Mouse (Mus musculus): ENCODE measurements around the gene Itfg2. TPM values are rescaled to one million over a fixed set of nuclear protein-coding genes. Genes with fewer than 3 reads are reported as not detected.

Itfg2 gene
- 35.7 and 46.9 TPM in 2 replicates for polyA plus RNA-seq (2015; fragmentation: Nextera tagmentation; extraction: Ambion mirVana)

- peak within 1 kb of the TSS; percentile 99 for H3K27ac ChIP-seq (ENCODE audit: low read depth, low read length)
- no peaks in the 10 kb centered on the region for H3K9me3 ChIP-seq (ENCODE audit: control insufficient read depth, low read length)
- peak; percentile 96 for ATAC-seq
- H3K27me3 ChIP-seq (replicated peaks; ENCODE audit: control insufficient read depth, insufficient read depth, low read length), result no peaks in the 10 kb centered on the region
- H3K4me1 ChIP-seq (ENCODE audit: control insufficient read depth, insufficient read depth, low read depth, low read length), result peaks cover 2% of the 10 kb centered on the region; the same call in 1 of the 2 replicates
- peak within 1 kb of the TSS; percentile 73 for H3K4me2 ChIP-seq (ENCODE audit: low read length)
- H3K4me3 ChIP-seq (ENCODE audit: low read length), result peak within 1 kb of the TSS; percentile 61
- under 1% methylated on average over 42 of the region's 42 CpGs for WGBS
- peaks cover 7% of the 10 kb centered on the region; the same call in 1 of the 2 replicates for H3K36me3 ChIP-seq (ENCODE audit: control insufficient read depth, insufficient read depth, low read length)
- H3K9ac ChIP-seq (ENCODE audit: low read depth, low read length), result peak within 1 kb of the TSS; percentile 85
Measured at GRCm38 (mm10) chr6:128424269-128425019, at the start of gene Itfg2. Itfg2 (minus strand) TSS chr6:128424931.

- H3K9ac ChIP-seq (ENCODE audit: low read depth, low read length), result no peak overlapping the region
- no peaks in the 10 kb centered on the region; the same call in 1 of the 2 replicates for H3K27me3 ChIP-seq (replicated peaks; ENCODE audit: control insufficient read depth, insufficient read depth, low read length)
- no peak overlapping the region for H3K27ac ChIP-seq (ENCODE audit: low read depth, low read length)
- H3K4me2 ChIP-seq (ENCODE audit: low read length), result no peak overlapping the region
- WGBS, result 94% methylated on average over 6 of the region's 6 CpGs
- no peaks in the 10 kb centered on the region for H3K4me1 ChIP-seq (ENCODE audit: control insufficient read depth, insufficient read depth, low read depth, low read length)
- ATAC-seq, result no peak
- H3K36me3 ChIP-seq (ENCODE audit: control insufficient read depth, insufficient read depth, low read length), result no peaks in the 10 kb centered on the region
- H3K4me3 ChIP-seq (ENCODE audit: low read length), result no peak overlapping the region
- no peaks in the 10 kb centered on the region; the same call in 1 of the 2 replicates for H3K9me3 ChIP-seq (ENCODE audit: control insufficient read depth, low read length)
Measured at GRCm38 (mm10) chr6:128474112-128474511, 49.4 kb upstream of the Itfg2 start.

GRCm38 (mm10) chr6:128469451-128469850 is 44.7 kb upstream of the Itfg2 start:
- Histone ChIP-seq H3K4me1 (ENCODE audit: control insufficient read depth, insufficient read depth, low read depth, low read length) (no peaks in the 10 kb centered on the region), H3K27me3 (replicated peaks; ENCODE audit: control insufficient read depth, insufficient read depth, low read length) (no peaks in the 10 kb centered on the region; the same call in 1 of the 2 replicates), H3K36me3 (ENCODE audit: control insufficient read depth, insufficient read depth, low read length) (no peaks in the 10 kb centered on the region), H3K27ac (ENCODE audit: low read depth, low read length) (no peak overlapping the region), H3K4me2 (ENCODE audit: low read length) (no peak overlapping the region), H3K9me3 (ENCODE audit: control insufficient read depth, low read length) (no peaks in the 10 kb centered on the region), H3K4me3 (ENCODE audit: low read length) (no peak overlapping the region), H3K9ac (ENCODE audit: low read depth, low read length) (no peak overlapping the region)
- ATAC-seq, result no peak
- 9% methylated on average over 11 of the region's 12 CpGs for WGBS

GRCm38 (mm10) chr6:128467298-128467697 is 42.6 kb upstream of the Itfg2 start:
- ATAC-seq, result no peak
- H3K27me3 ChIP-seq (replicated peaks; ENCODE audit: control insufficient read depth, insufficient read depth, low read length), result no peaks in the 10 kb centered on the region; the same call in 1 of the 2 replicates
- H3K9me3 ChIP-seq (ENCODE audit: control insufficient read depth, low read length), result no peaks in the 10 kb centered on the region
- no peaks in the 10 kb centered on the region for H3K4me1 ChIP-seq (ENCODE audit: control insufficient read depth, insufficient read depth, low read depth, low read length)
- no peak overlapping the region for H3K4me3 ChIP-seq (ENCODE audit: low read length)
- H3K27ac ChIP-seq (ENCODE audit: low read depth, low read length), result no peak overlapping the region
- no peak overlapping the region for H3K4me2 ChIP-seq (ENCODE audit: low read length)
- 50% methylated on average over 2 of the region's 2 CpGs for WGBS
- H3K9ac ChIP-seq (ENCODE audit: low read depth, low read length), result no peak overlapping the region
- H3K36me3 ChIP-seq (ENCODE audit: control insufficient read depth, insufficient read depth, low read length), result no peaks in the 10 kb centered on the region

- no peak for ATAC-seq
- Histone ChIP-seq H3K27ac (ENCODE audit: low read depth, low read length) (no peak overlapping the region), H3K36me3 (ENCODE audit: control insufficient read depth, insufficient read depth, low read length) (no peaks in the 10 kb centered on the region), H3K4me2 (ENCODE audit: low read length) (no peak overlapping the region), H3K4me1 (ENCODE audit: control insufficient read depth, insufficient read depth, low read depth, low read length) (no peaks in the 10 kb centered on the region), H3K27me3 (replicated peaks; ENCODE audit: control insufficient read depth, insufficient read depth, low read length) (no peaks in the 10 kb centered on the region; the same call in 1 of the 2 replicates), H3K9ac (ENCODE audit: low read depth, low read length) (no peak overlapping the region), H3K9me3 (ENCODE audit: control insufficient read depth, low read length) (no peaks in the 10 kb centered on the region), H3K4me3 (ENCODE audit: low read length) (no peak overlapping the region)
- WGBS, result 63% methylated on average over 3 of the region's 3 CpGs
Measured at GRCm38 (mm10) chr6:128466563-128466962, 41.8 kb upstream of the Itfg2 start.

- H3K27ac ChIP-seq (ENCODE audit: low read depth, low read length), result no peak overlapping the region
- no peaks in the 10 kb centered on the region; the same call in 1 of the 2 replicates for H3K27me3 ChIP-seq (replicated peaks; ENCODE audit: control insufficient read depth, insufficient read depth, low read length)
- H3K36me3 ChIP-seq (ENCODE audit: control insufficient read depth, insufficient read depth, low read length), result no peaks in the 10 kb centered on the region
- H3K9ac ChIP-seq (ENCODE audit: low read depth, low read length), result no peak overlapping the region
- whole genome bisulfite sequencing, result 25% methylated on average over 7 of the region's 7 CpGs
- no peak overlapping the region for H3K4me3 ChIP-seq (ENCODE audit: low read length)
- no peaks in the 10 kb centered on the region for H3K9me3 ChIP-seq (ENCODE audit: control insufficient read depth, low read length)
- no peak overlapping the region for H3K4me2 ChIP-seq (ENCODE audit: low read length)
- H3K4me1 ChIP-seq (ENCODE audit: control insufficient read depth, insufficient read depth, low read depth, low read length), result no peaks in the 10 kb centered on the region
- no peak for ATAC-seq
Measured at GRCm38 (mm10) chr6:128466043-128466442, 41.3 kb upstream of the Itfg2 start.

- Histone ChIP-seq H3K27me3 (replicated peaks; ENCODE audit: control insufficient read depth, insufficient read depth, low read length) (no peaks in the 10 kb centered on the region; the same call in 1 of the 2 replicates), H3K4me1 (ENCODE audit: control insufficient read depth, insufficient read depth, low read depth, low read length) (no peaks in the 10 kb centered on the region), H3K27ac (ENCODE audit: low read depth, low read length) (no peak overlapping the region), H3K36me3 (ENCODE audit: control insufficient read depth, insufficient read depth, low read length) (no peaks in the 10 kb centered on the region), H3K4me3 (ENCODE audit: low read length) (no peak overlapping the region), H3K9me3 (ENCODE audit: control insufficient read depth, low read length) (no peaks in the 10 kb centered on the region), H3K9ac (ENCODE audit: low read depth, low read length) (no peak overlapping the region), H3K4me2 (ENCODE audit: low read length) (no peak overlapping the region)
- no peak for ATAC-seq
- WGBS, result 77% methylated on average over 4 of the region's 4 CpGs
Measured at GRCm38 (mm10) chr6:128464996-128465395, 40.3 kb upstream of the Itfg2 start.

- no peak overlapping the region for H3K27ac ChIP-seq (ENCODE audit: low read depth, low read length)
- no peaks in the 10 kb centered on the region for H3K27me3 ChIP-seq (replicated peaks; ENCODE audit: control insufficient read depth, insufficient read depth, low read length)
- no peaks in the 10 kb centered on the region for H3K9me3 ChIP-seq (ENCODE audit: control insufficient read depth, low read length)
- no peak overlapping the region for H3K4me3 ChIP-seq (ENCODE audit: low read length)
- no peaks in the 10 kb centered on the region for H3K4me1 ChIP-seq (ENCODE audit: control insufficient read depth, insufficient read depth, low read depth, low read length)
- H3K36me3 ChIP-seq (ENCODE audit: control insufficient read depth, insufficient read depth, low read length), result no peaks in the 10 kb centered on the region
- no peak overlapping the region for H3K9ac ChIP-seq (ENCODE audit: low read depth, low read length)
- no peak for ATAC-seq
- no peak overlapping the region for H3K4me2 ChIP-seq (ENCODE audit: low read length)
Measured at GRCm38 (mm10) chr6:128461606-128462005, 36.9 kb upstream of the Itfg2 start.

GRCm38 (mm10) chr6:128460729-128461503 is 36.2 kb upstream of the Itfg2 start:
- no peaks in the 10 kb centered on the region for H3K36me3 ChIP-seq (ENCODE audit: control insufficient read depth, insufficient read depth, low read length)
- no peak overlapping the region for H3K4me2 ChIP-seq (ENCODE audit: low read length)
- H3K27me3 ChIP-seq (replicated peaks; ENCODE audit: control insufficient read depth, insufficient read depth, low read length), result no peaks in the 10 kb centered on the region
- no peak for ATAC-seq
- H3K27ac ChIP-seq (ENCODE audit: low read depth, low read length), result no peak overlapping the region
- H3K9me3 ChIP-seq (ENCODE audit: control insufficient read depth, low read length), result no peaks in the 10 kb centered on the region
- no peaks in the 10 kb centered on the region for H3K4me1 ChIP-seq (ENCODE audit: control insufficient read depth, insufficient read depth, low read depth, low read length)
- WGBS, result 79% methylated on average over 14 of the region's 14 CpGs
- H3K4me3 ChIP-seq (ENCODE audit: low read length), result no peak overlapping the region
- H3K9ac ChIP-seq (ENCODE audit: low read depth, low read length), result no peak overlapping the region
